Mouse (Mus musculus): ENCODE measurements at regions not wholly inside any gene's neighbourhood (a gene's known extent, or its start where the extent isn't known, plus 50 kb on each side); places are given as distances from the start of the nearest gene placed in this dataset.

GRCm38 (mm10) chr5:50990822-50991537 is 576.5 kb downstream of the Ppargc1a start:
- no peak for TF ChIP-seq CTCF (conservative IDR thresholded peaks at IDR 0.05; ENCODE audit: insufficient read depth, insufficient read length, low read depth, low read length)
- no peak for TF ChIP-seq POLR2A (IDR thresholded peaks at IDR 0.05; ENCODE audit: low read depth, low read length)
